Mouse (Mus musculus): Measurements from ENCODE around the gene Aff1.

Gene Aff1

DNA sequence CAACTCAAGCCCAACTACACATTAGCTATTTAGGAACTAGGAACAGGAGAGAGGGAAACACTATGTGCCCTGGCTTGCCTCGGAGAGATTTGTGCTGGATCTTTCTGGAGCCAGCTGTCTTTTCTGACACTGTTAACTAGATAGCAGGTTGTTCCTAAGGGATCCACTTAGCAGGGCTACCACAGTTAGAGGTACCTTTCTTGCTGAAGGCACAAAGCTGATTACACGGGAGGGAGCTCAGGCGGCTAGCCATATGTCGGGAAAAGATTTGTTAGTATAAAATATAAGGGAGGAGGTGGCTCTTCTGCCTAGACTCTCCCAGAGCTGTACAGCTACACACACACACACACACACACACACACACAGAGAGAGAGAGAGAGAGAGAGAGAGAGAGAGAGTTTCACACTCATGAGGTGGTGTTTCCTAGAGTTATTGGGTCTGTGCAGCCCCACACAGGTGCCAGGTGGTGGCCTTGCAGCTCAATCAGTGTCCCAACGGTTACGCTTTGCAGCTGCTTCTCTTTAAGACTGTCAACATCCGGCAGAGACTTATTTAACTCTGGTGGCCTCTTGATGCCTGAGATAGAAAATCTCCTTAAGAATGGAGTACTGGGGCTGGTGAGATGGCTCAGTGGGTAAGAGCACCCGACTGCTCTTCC lies 34.2 kb downstream of the Aff1 start:
- DNase-seq (ENCODE audit: low read depth), result no peak

DNA sequence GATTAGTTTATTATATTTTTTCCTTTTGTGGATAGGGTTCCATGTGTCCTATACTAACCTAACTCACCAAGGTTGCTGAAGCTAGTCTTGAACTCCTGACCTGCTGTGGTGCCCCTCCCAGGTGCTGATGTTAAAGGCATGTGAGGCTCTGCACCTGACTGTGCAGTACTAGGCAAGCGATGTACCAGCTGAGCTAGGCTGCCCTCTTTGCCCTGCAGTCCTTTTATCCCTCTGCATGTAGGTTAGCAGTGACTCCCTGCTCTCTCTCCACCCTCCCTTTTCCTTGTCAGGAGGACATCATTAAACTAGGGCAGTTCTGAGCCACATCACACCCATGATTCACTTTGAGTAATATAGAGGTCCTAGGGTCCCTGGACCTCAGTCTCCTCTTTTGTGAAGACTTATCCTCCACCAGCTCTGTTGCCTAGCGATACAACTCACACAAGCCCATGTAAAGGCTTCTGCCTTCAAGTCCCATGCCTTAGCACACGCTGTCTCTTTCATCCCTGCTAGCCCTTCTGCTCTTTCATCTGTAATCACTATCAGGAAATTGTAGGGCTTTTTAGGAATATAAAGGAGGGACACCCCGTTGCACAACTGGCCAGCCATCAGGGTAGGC lies 35.7 kb downstream of the Aff1 start:
- no peak for DNase-seq (ENCODE audit: low read depth)

DNA sequence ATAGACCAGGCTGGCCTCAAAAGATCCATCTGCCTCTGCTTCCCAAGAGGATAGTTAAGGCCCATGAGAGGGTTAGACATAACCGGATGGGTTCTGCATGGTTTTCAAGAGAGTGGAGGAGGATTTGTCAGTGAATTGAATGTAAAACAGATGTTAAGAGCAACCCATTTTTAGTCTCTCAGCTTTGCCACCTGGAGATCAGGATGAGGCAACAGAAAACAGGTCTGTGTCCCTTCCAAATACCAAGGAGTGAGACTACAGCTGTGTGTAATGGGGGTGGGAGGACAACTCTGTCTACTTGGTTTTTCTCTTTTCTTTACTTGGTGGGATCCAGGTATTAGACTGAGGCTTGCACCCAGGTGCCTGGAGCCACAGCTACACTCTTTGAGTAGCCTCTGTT lies 37.1 kb downstream of the Aff1 start:
- DNase-seq (ENCODE audit: low read depth), result no peak

DNA sequence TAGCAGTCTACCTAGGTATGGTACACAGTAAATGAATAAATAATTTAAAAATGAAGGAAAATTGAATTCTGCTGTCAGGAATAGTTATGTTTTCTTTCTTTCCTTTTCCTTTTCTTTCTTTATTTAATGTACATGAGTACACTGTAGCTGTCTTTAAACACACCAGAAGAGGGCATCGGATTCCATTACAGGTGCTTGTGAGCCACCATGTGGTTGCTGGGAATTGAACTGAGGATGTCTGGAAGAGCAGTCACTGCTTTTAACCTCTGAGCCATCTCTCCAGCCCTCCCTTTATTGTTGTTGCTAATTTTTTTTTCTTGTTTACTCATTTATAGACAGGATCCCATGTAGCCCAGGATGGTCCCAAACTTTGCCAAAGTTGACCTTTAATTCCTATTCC lies 38.0 kb downstream of the Aff1 start:
- DNase-seq (ENCODE audit: low read depth), result no peak

DNA sequence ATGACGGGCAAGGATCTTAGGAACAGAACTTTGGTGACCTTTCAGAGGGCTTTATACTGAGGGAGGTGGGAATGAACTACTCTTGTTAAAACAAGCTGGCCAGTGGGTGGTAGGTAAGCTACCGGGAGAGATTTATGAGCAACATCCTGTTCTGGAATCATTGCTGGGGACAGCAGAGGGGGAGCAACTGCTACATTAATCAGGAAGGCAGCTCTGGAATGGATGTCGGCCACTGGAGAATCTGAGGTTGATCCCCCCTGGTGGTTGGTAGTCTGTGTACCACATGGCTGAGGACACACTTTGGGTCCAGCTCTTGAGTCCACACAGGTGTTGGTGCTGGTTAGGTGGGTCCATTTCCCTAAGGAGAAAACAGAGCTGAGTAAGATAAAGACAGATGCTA lies 38.6 kb downstream of the Aff1 start:
- DNase-seq (ENCODE audit: low read depth), result no peak

DNA sequence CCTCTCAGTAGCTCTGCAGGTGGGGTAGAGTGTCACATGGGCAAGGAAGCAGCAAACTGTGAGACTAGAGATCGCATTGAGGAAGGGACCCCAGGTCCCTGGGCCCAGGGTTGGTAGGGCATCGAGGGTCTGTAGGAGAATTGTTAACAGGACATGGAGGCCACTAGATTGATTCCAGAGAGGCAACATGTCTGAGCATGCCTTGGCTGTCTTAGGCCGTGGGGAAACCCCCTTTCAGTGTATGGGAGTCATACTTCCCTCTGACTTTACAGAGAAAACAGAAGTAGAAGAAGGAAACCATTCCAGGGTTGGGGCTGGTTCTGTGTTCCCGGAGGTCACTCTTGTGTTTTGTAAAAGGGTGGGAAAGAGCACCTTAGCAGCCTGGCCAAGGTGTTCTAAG lies 40.4 kb downstream of the Aff1 start:
- DNase-seq (ENCODE audit: low read depth), result no peak

DNA sequence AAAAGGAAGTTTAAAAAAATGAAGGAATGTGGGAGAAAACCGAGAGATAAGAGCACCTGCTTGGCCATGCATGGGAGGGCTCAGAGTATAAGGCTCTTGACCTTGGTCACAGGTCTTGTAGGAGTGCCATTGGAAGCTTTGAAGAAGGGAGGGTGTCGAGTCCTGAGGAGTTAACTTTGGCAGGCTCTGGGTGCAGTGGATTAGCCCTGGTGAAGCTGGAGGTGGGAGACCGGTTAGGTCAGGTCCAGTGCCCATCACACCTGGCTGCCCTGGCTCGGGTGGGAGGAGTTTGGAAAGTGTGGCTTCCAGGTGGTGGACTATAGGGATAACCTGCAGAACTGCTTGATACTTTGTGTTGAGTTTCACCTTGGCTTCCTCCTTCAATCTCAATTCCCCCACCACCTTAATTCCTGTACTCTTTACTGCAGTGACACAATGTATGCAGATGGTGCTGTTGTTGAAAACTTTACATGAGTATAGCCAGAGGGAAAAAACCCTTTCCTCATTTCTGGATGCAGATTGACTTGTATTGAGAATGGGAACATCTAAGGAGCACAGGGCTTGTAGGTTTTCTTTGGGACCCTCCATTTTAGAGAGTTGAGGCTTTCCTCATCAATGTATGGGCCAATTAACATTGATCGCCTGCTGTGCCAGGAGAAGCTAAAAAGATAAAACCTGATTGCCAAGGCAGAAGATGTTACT lies 43.4 kb downstream of the Aff1 start:
- no peak for DNase-seq (ENCODE audit: low read depth)

DNA sequence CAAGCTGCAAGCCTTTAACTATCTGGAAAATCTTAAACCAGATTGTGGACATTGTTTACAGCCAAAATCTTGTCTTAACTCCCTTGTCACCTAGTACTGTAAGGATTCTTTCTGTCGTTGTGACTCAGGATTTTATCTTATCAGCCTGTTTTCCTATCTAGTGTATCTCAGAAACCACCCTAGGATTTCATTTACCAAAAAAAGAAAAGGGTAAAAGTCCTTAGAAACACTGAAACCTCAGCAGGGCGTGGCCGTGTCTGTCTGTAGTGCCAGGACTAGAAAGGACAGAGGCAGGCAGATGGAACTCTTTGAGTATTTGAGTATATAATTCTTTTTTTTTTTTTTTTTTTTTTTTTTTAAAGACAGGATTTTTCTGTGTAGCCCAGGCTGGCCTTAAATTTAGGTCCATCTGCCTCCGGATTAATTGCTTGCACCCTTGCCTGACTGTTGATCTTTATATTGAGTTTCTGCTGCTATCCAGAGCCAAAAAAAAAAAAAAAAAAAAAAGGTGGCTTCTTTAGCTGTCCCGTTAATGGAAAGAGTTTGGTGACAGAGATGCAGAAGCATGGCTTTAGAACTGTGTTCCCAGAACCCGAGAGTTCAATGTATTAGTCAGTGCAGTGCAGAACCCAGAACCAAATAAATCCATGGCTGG lies 44.5 kb downstream of the Aff1 start:
- no peak for DNase-seq (ENCODE audit: low read depth)

DNA sequence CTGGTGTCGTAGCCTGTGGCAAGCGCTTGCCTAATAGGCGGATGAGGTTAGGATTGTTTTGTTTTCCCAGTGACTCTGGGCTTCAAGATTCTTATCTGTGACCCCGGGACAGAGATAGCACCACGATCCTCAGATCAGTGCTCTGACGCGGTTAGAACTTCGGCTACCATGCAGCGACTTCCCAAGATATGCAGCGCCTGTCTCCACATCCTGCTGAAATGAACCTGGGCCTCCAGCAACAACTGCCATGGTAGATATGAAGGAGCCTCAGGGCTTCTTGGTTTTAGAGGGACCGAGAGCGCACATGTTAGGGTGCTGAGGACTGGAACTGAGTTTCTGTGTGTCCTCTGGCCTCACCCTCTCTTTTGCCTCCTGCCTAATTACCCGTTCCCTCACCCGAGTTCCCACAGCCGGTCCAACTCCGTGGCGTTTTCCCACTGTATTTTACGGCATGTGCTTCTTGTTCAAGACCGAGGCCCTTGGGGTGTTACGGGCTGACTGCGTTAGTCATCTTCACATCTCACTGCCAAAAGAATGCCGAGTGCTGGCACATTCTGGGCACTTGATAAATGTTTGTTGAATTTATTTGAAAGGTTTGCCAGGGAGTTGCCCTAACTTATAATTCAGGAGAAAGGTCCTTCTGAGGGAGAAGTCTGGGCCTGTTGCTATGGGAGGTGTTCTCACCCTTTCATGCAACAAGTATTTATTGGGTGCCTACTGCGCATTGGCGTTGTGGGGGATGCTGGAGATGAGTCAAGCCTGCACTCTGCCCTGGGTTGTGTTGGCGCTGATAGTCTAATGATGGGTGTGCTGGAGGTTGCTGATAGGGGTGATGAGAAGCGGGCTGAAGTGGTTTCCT lies 45.3 kb downstream of the Aff1 start:
- no peak for DNase-seq (ENCODE audit: low read depth)

DNA sequence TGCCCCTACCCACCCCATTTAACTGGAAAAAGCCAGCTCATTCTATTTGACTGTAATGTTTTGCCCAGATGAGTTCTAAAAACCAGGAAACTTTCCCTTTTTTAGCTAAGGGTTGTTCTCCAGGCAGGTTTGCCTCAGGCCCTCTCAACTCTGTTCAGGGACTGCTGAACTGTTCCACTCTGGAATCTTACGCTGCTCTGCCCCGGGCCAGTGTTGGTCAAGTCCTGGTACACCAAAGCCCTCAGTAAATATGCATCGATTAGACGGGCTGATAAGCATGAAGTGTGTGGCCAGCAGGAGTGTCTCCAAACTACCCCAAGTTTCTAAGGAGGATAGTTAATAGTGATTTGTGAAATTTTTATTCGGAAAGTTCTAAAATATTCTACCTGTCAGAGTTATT lies 46.3 kb downstream of the Aff1 start:
- no peak for DNase-seq (ENCODE audit: low read depth)

DNA sequence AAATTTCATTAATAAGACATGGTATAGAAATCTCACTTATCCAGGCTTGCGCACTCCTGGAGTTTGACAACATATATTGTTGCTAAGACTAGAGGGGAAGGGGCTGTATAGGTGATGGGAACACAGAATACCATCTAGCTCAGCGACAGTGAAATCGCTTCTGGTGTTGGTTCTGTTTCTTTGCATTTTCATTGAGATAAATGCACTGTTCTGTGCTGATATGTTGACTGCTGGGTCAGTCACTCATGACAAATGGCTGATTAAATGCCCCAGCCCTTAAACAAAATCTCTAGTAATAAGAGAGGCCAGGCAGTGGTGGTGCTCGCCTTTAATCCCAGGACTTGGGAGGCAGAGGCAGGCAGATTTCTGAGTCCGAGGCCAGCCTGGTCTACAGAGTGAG lies 47.0 kb downstream of the Aff1 start:
- no peak for DNase-seq (ENCODE audit: low read depth)

DNA sequence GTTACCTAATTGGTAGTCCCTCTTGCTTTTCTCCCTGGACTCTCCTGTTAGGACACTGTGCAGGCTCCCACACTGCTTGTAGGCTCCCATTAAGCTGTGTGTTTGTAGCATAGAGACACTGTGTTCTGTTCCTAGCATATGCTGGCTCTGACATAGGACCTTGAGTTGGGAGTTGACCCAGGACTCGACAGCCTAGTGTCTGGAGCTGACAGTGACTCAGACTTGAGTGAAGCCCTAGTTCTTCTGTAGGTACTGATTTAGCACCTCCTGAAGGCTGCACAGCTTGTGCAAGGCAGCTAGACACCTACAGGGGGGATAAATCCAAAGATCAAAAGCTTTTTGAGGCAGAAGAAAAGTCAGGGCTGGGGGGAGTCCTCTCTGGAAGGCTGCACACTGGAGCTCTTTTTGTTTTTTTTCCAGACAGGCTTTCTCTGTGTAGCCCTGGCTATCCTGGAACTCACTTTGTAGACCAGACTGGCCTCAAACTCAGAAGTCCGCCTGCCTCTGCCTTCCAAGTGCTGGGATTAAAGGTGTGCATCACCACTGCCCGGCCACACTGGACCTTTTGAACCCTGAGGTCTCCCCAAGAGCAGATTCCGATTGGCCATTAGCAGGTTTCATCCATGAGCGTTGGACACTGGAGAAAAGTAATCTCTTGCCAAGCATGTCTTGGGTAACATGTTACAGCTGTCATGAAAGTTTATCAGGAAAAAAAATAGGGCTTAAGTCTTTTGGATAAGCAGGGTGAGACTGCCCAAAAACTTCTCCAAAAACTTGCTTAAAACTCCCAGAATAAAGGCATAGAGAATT lies 48.1 kb downstream of the Aff1 start:
- DNase-seq (ENCODE audit: low read depth), result no peak

DNA sequence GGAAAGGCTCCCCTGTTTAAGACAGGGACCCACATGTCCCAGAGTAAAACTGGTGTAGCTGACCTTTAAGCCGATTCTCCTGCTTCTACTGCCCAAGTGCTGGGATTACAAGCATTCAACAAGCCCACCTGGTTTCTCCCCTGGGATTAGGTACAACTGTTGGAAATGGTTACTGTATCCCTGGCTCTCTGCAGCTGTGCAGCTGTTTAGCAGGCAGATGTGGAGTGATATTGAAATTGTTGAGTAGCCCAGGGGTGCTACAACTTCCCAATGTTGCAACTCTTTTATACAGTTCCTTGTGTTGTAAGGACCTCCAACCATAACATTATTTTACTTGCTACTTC lies 48.7 kb downstream of the Aff1 start:
- no peak for DNase-seq (ENCODE audit: low read depth)

DNA sequence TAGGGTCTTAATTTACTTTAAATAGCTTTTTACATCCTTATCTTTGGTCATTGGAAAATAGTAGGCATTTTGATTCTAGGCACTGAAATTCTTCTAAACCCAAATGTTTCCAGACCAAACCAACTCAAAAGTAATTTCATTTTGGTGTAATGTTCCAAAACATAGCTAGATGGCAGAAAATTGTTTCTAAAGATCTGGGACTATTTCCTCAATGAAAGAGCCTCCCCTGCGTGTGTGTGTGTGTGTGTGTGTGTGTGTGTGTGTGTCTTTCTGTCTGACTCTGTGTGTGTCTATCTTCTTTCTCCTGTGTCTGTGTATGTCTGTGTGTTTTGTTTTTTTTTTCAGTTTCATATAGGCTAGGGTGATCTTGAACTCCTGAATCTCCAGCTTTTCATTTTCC lies 49.3 kb downstream of the Aff1 start:
- DNase-seq (ENCODE audit: low read depth), result no peak

DNA sequence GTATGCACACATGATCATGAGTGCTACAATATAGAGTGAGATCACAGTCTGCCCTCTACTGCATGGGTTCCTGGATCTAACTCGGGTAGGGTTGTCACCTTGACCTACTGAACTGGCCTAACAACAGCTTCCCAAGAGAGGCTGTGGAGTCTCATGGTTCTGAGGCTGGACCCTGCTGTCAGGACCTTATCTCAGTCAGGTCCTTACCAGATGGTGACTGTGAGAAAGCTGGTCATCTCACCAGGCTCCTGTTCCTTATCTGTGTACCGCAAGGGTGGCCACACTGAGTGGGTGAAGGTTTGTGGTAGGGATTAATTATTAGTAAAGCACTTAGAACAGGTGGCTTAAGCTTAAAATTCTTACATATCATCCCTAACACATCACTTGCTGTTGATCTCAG lies 49.8 kb downstream of the Aff1 start:
- no peak for DNase-seq (ENCODE audit: low read depth)

DNA sequence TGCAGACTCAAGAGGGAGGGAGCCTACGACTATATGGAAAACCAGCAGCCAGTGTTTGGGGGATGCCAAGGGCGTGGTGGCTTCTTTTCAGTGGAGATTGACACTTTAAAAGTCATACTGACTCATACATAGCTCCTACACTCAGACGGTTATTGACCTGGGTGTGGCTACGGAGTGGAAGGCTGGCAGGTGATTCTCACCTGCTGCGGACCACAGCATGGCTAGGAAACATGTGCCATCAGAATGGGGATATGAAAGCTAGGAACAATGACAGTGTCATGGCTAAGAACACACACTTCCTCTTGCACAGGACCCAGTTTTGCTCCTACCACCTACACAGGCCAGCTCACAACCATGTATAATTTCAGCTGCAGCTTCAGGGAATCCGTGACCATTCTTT lies 52.4 kb downstream of the Aff1 start:
- DNase-seq (ENCODE audit: low read depth), result no peak

DNA sequence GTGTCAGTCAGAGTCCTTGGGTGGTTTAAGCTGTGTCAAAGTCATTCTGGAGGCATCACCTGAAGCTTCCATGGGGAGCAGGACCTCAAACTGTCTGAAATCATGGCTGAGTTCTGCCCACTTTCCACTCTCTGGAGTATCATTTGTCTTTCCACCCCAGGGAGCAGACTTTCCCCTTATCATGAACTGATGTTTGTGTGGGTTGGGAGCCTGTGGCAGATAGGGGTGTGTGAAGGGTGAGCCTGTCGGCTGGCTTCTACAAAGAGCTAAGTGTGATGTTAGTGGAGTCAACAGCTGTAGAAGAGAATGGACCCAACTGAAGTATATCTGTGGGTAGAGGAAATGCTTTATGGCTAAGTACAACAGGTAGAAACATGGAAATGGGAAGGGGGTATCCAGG lies 53.5 kb downstream of the Aff1 start:
- DNase-seq (ENCODE audit: low read depth), result no peak

DNA sequence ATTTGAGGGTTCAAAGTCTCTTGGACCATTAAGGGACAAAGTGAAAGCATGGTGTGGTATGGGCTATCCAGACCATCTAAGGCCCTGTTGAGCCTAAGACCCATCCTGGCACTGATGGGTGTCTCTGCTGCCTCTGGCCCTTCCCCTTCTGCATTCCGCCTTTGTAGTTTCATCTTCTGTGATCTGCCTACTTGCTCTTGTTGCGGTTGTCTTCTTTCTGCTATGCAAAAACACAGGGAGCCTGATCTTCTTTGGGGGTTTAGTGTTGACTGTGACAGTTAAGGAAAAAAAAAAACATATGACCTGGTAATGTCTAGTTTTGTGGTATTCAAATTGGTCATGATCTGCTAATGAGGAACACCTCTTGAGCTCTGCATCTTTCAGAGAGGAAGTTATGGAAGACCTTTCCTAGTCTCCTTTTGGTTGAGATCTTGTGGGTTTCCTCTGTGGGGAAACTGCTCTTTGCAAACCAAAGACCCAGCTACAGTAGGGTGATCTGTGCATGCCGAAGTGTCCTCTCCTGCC lies 54.4 kb downstream of the Aff1 start:
- no peak for DNase-seq (ENCODE audit: low read depth)

DNA sequence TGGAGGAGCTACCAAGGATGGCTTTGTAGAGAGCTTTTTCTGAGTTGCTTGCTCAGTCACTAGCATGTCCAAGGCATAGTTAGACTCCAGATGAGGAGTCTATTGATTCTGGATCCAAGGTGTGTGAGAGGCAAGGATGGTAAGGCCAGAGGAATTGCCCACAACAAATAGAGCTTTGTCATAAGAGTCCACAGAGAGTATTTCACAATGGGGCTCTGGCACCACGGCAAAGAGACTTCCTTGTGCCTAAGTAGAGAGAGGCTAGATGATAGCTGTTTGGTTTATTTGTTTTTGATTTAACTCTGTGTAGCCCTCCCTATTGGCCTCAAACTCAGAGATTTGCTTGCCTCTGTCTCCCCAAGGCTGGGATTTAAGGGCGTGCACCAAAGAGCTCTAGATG lies 54.9 kb downstream of the Aff1 start:
- DNase-seq (ENCODE audit: low read depth), result no peak

DNA sequence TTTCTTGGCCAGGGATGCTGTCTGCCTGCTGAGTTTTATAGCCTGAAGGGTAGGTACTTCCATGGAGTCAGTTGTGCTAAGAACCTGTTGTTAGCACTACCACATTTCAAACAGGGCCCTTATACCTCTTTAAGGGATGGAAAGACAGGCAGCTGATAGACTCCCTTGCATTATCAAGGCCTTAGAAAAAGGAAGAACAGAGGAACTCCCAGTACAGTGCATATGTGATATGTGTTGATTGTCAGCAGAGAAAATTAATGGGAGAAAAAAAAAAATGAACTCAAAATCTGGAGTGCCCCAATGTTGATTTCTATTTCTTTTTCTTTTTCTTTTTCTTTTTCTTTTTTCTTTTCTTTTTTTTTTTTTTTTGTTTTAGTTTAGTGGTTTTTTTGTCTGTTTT lies 56.2 kb downstream of the Aff1 start:
- DNase-seq (ENCODE audit: low read depth), result no peak

Measured in c-Kit-positive CD71-negative TER-119-negative erythroid progenitor cells, embryonic 14.5 days (primary cell).